Mouse (Mus musculus) cerebellum, adult 2 months (tissue): Measurements from ENCODE around the gene Lrrn2. TPM values are rescaled to one million over a fixed set of nuclear protein-coding genes. Genes with fewer than 3 reads are reported as not detected.
"Not testable (repeated sequence)": the region's sequence is repeated elsewhere in the genome, so short reads cannot be mapped to it uniquely, and the experiment has no call there.

Experiments used
- DNase-seq, 2 experiments: peaks; one replicate each; pipeline ENCODE4 v3.0.0; 2021
- H3K27ac ChIP-seq: fragments of 200-500 bp; 2 replicates; pipeline ENCODE4 v1.5.1; 2012; ENCODE audit warnings: low read length, control low read depth, inconsistent platforms; ENCODE audit not compliant: insufficient read depth
- H3K27me3 ChIP-seq: fragments of 200-500 bp; 2 replicates; pipeline ENCODE4 v1.6.1; 2012; ENCODE audit warnings: inconsistent platforms, mild to moderate bottlenecking, low read length, moderate library complexity; ENCODE audit not compliant: control insufficient read depth, insufficient read depth
- H3K4me1 ChIP-seq: fragments of 200-500 bp; 2 replicates; pipeline ENCODE4 v1.6.1; 2011; ENCODE audit warnings: low read length; ENCODE audit not compliant: control insufficient read depth, insufficient read depth
- H3K4me3 ChIP-seq: fragments of 200-500 bp; replicated peaks from 2 replicates; pipeline ENCODE3; 2011; ENCODE audit warnings: mild to moderate bottlenecking, low read depth, low read length, control low read depth; ENCODE audit not compliant: insufficient read depth
- CTCF ChIP-seq: fragments of 200-500 bp; IDR thresholded peaks from 2 replicates; pipeline ENCODE4 v1.5.1; 2011; ENCODE audit warnings: low read depth, mild to moderate bottlenecking, control low read depth, low read length, moderate library complexity, borderline replicate concordance; ENCODE audit not compliant: insufficient read depth
- POLR2A ChIP-seq: fragments of 200-500 bp; IDR thresholded peaks from 2 replicates; pipeline ENCODE4 v1.6.1; 2011; ENCODE audit warnings: low read length, control low read depth, borderline replicate concordance; ENCODE audit not compliant: insufficient read depth
- WGBS: fragments of 180-500 bp; shearing (Covaris S2); methylation state at CpG from one replicate; pipeline ENCODE4 v1.1.7; 2018; 5-methylcytosine and 5-hydroxymethylcytosine counted together
- polyA plus RNA-seq: library from polyadenylated mRNA; depleted of rRNA; stranded (reverse); fragments of >200 nt; gene quantifications from 2 replicates; pipeline ENCODE4 v1.2.3, GENCODE M21; 2012; rRNA removed

The Lrrn2 gene
- polyA plus RNA-seq, 1 experiment: 73.4 TPM

GRCm38 (mm10) chr1:132968659-132969058, 88.6 kb downstream of the Lrrn2 start:
- no peak overlapping the region for H3K4me3 ChIP-seq
- peak; percentile 70 for TF ChIP-seq CTCF
- TF ChIP-seq POLR2A: no peak
- WGBS: 33% methylated on average over 6 of the region's 6 CpGs
- DNase-seq: peak; percentile 48 to 72
- H3K4me1 ChIP-seq: no peaks in the 10 kb centered on the region
- H3K27me3 ChIP-seq: no peaks in the 10 kb centered on the region
- H3K27ac ChIP-seq: no peak overlapping the region

- no peak for DNase-seq
- Histone ChIP-seq H3K27ac (no peak overlapping the region), H3K4me1 (no peaks in the 10 kb centered on the region), H3K4me3 (no peak overlapping the region), H3K27me3 (no peaks in the 10 kb centered on the region; the same call in 1 of the 2 replicates)
- TF ChIP-seq POLR2A (no peak), CTCF (no peak)
- WGBS: 18% methylated on average over 1 of the region's 1 CpGs
These were observed 97.3 kb downstream of the Lrrn2 start for GRCm38 (mm10) chr1:132977402-132977801.

GRCm38 (mm10) chr1:132981232-132981631, 101.2 kb downstream of the Lrrn2 start:
- WGBS: 96% methylated on average over 6 of the region's 6 CpGs
- DNase-seq: no peak
- no peak overlapping the region for H3K27ac ChIP-seq
- no peak for TF ChIP-seq CTCF
- TF ChIP-seq POLR2A: no peak
- H3K4me1 ChIP-seq: no peaks in the 10 kb centered on the region
- no peaks in the 10 kb centered on the region for H3K27me3 ChIP-seq
- no peak overlapping the region for H3K4me3 ChIP-seq

GRCm38 (mm10) chr1:132982728-132983127, 102.7 kb downstream of the Lrrn2 start:
- TF ChIP-seq POLR2A: no peak
- TF ChIP-seq CTCF: peak; percentile 87
- H3K4me3 ChIP-seq: no peak overlapping the region

GRCm38 (mm10) chr1:132988556-132989459, 108.7 kb downstream of the Lrrn2 start:
- 87% methylated on average over 12 of the region's 12 CpGs for WGBS
- not testable (repeated sequence) for H3K4me1 ChIP-seq

More at GRCm38 (mm10) chr1:132982728-132983127, 102.7 kb downstream of the Lrrn2 start:
- Histone ChIP-seq H3K27ac (no peak overlapping the region), H3K4me1 (no peaks in the 10 kb centered on the region), H3K27me3 (no peaks in the 10 kb centered on the region)
- DNase-seq: peak; percentile 72 to 78
- WGBS: 52% methylated on average over 7 of the region's 7 CpGs

More at GRCm38 (mm10) chr1:132988556-132989459, 108.7 kb downstream of the Lrrn2 start:
- DNase-seq, H3K27ac ChIP-seq, H3K4me3 ChIP-seq, H3K27me3 ChIP-seq: not testable (repeated sequence)

Other genes starting within 250 kb of the Lrrn2 start
- 120 and 122 TPM in 2 replicates for gene Nfasc, start 138.5 kb upstream of the Lrrn2 start, polyA plus RNA-seq
- 76.2 and 77.8 TPM in 2 replicates for gene Mdm4, start 150.3 kb downstream of the Lrrn2 start, polyA plus RNA-seq
- 12.9 and 15.5 TPM in 2 replicates for gene Pik3c2b, start 165.4 kb downstream of the Lrrn2 start, polyA plus RNA-seq